Mouse (Mus musculus): ENCODE measurements at regions not wholly inside any gene's neighbourhood (a gene's known extent, or its start where the extent isn't known, plus 50 kb on each side); places are given as distances from the start of the nearest gene placed in this dataset.

DNA sequence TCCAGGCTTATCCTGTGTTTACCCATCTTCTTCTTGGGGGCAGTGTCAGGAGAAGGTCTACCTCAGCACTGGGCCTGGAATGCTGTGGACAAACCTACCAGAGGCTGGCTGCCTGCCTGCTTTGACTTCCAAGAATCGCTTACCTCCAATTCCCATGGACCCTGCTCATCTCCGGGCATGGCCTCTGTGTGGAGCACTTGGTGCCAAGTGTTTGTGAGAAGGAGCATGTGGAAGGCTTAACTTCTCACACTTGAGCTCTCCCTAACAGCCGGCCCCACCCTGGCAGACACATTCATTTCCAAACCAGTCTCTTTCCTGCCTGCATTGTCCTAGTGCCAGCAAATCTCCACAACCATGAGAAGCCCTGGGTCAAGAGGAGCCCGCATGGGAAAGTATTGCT lies 49.8 kb upstream of the Dusp10 start:
- TF ChIP-seq CTCF (IDR thresholded peaks at IDR 0.05; ENCODE audit: low read depth, low read length) (no peak), POLR2A (IDR thresholded peaks at IDR 0.05; ENCODE audit: borderline replicate concordance, low read depth, low read length) (no peak)
- Histone ChIP-seq H3K4me1 (ENCODE audit: control insufficient read depth, insufficient read depth, low read length) (no peaks in the 10 kb centered on the region), H3K4me3 (ENCODE audit: insufficient read depth, low read length) (no peak overlapping the region), H3K27ac (ENCODE audit: insufficient read depth, low read depth, low read length) (no peak overlapping the region)

Data from bone marrow macrophage, adult 2 months (primary cell).